Mouse (Mus musculus) forebrain, embryonic 12.5 days (tissue): ENCODE data around the gene Plxna2. TPM values are rescaled to one million over a fixed set of nuclear protein-coding genes. Genes with fewer than 3 reads are reported as not detected.
A peak's percentile ranks its signal among the peaks of the same experiment; 100 is the strongest.

Source experiments
- ATAC-seq: fragments of 200-750 bp; cut with Nextera tagmentation; 2 replicates; pipeline ENCODE4 v1.8.0; 2017; ENCODE audit warnings: moderate TSS enrichment; ENCODE audit not compliant: low FRiP score
- H3K27ac ChIP-seq: fragments of 300-500 bp; sonication (generic); 2 replicates; pipeline ENCODE4 v1.5.1; 2016; ENCODE audit warnings: mild to moderate bottlenecking
- H3K27me3 ChIP-seq: fragments of 300-500 bp; sonication (generic); 2 replicates; pipeline ENCODE4 v1.6.1; 2016; ENCODE audit warnings: mild to moderate bottlenecking
- H3K36me3 ChIP-seq: fragments of 300-500 bp; sonication (generic); replicated peaks from 2 replicates; pipeline ENCODE4 v1.6.1; 2016; ENCODE audit warnings: mild to moderate bottlenecking
- H3K4me1 ChIP-seq: fragments of 300-500 bp; sonication (generic); 2 replicates; pipeline ENCODE4 v1.6.1; 2016
- H3K4me2 ChIP-seq: fragments of 300-500 bp; sonication (generic); 2 replicates; pipeline ENCODE4 v1.6.1; 2016; ENCODE audit warnings: mild to moderate bottlenecking, moderate library complexity
- H3K4me3 ChIP-seq: fragments of 300-500 bp; sonication (generic); replicated peaks from 2 replicates; pipeline ENCODE4 v1.5.1; 2016; ENCODE audit warnings: mild to moderate bottlenecking
- H3K9ac ChIP-seq: fragments of 300-500 bp; sonication (generic); 2 replicates; pipeline ENCODE4 v1.6.1; 2016; ENCODE audit warnings: mild to moderate bottlenecking
- H3K9me3 ChIP-seq: fragments of 300-500 bp; sonication (generic); 2 replicates; pipeline ENCODE4 v1.6.1; 2016
- WGBS: fragments of 180-500 bp; shearing (Covaris S2); methylation state at CpG from one replicate; pipeline ENCODE4 v1.1.7; 2016; 5-methylcytosine and 5-hydroxymethylcytosine counted together
- polyA plus RNA-seq: library from polyadenylated mRNA; unstranded; fragments of >200 nt; fragmentation: Nextera tagmentation; extraction: Ambion mirVana; gene quantifications from 2 replicates; pipeline ENCODE4 v1.2.1, GENCODE M21; 2016

Plxna2 gene
- polyA plus RNA-seq, 1 experiment from 2014 or later: 34.0 TPM

GRCm38 (mm10) chr1:194793226-194793924, 175.4 kb downstream of the Plxna2 start:
- peak; percentile 61; the same call in 1 of the 2 replicates for ATAC-seq

GRCm38 (mm10) chr1:194795316-194795715, 177.3 kb downstream of the Plxna2 start:
- no peak overlapping the region for H3K27ac ChIP-seq
- H3K27me3 ChIP-seq: no peaks in the 10 kb centered on the region
- no peaks in the 10 kb centered on the region for H3K9me3 ChIP-seq
- 88% methylated on average over 3 of the region's 3 CpGs for WGBS
- H3K4me3 ChIP-seq: no peak overlapping the region
- ATAC-seq: no peak
- H3K4me1 ChIP-seq: peaks cover 12% of the 10 kb centered on the region; the same call in 1 of the 2 replicates
- H3K4me2 ChIP-seq: no peak overlapping the region
- H3K36me3 ChIP-seq: peaks cover 75% of the 10 kb centered on the region
- H3K9ac ChIP-seq: no peak overlapping the region

More at GRCm38 (mm10) chr1:194793226-194793924, 175.4 kb downstream of the Plxna2 start:
- Histone ChIP-seq H3K27me3 (no peaks in the 10 kb centered on the region), H3K9ac (no peak overlapping the region), H3K4me3 (no peak overlapping the region), H3K4me2 (no peak overlapping the region), H3K36me3 (peaks cover 72% of the 10 kb centered on the region), H3K27ac (no peak overlapping the region), H3K9me3 (no peaks in the 10 kb centered on the region), H3K4me1 (0 out of 2 replicates have a peak, but pooled peaks cover 9% of the 10 kb centered on the region)
- WGBS: 68% methylated on average over 8 of the region's 8 CpGs

GRCm38 (mm10) chr1:194797843-194798242, 179.8 kb downstream of the Plxna2 start:
- no peak overlapping the region for H3K4me2 ChIP-seq
- no peaks in the 10 kb centered on the region for H3K27me3 ChIP-seq
- H3K36me3 ChIP-seq: peaks cover 87% of the 10 kb centered on the region
- peaks cover 8% of the 10 kb centered on the region; the same call in 1 of the 2 replicates for H3K4me1 ChIP-seq
- H3K9ac ChIP-seq: no peak overlapping the region
- ATAC-seq: no peak
- 92% methylated on average over 1 of the region's 1 CpGs for WGBS
- no peak overlapping the region for H3K27ac ChIP-seq
- no peak overlapping the region for H3K4me3 ChIP-seq
- H3K9me3 ChIP-seq: no peaks in the 10 kb centered on the region

- Histone ChIP-seq H3K4me2 (no peak overlapping the region), H3K4me1 (peaks cover 6% of the 10 kb centered on the region; the same call in 1 of the 2 replicates), H3K9me3 (no peaks in the 10 kb centered on the region), H3K4me3 (no peak overlapping the region), H3K36me3 (peaks cover 86% of the 10 kb centered on the region), H3K9ac (no peak overlapping the region), H3K27me3 (no peaks in the 10 kb centered on the region), H3K27ac (no peak overlapping the region)
- ATAC-seq: no peak
Measured at GRCm38 (mm10) chr1:194798511-194798910, 180.5 kb downstream of the Plxna2 start.

GRCm38 (mm10) chr1:194808261-194808660, 190.2 kb downstream of the Plxna2 start:
- Histone ChIP-seq H3K4me1 (no peaks in the 10 kb centered on the region), H3K4me3 (no peak overlapping the region), H3K36me3 (peaks cover 82% of the 10 kb centered on the region), H3K27ac (no peak overlapping the region), H3K4me2 (no peak overlapping the region), H3K27me3 (no peaks in the 10 kb centered on the region), H3K9ac (no peak overlapping the region), H3K9me3 (no peaks in the 10 kb centered on the region)
- no peak for ATAC-seq

GRCm38 (mm10) chr1:194808681-194809080, 190.7 kb downstream of the Plxna2 start:
- Histone ChIP-seq H3K36me3 (peaks cover 87% of the 10 kb centered on the region), H3K27me3 (no peaks in the 10 kb centered on the region), H3K9ac (no peak overlapping the region), H3K4me2 (no peak overlapping the region), H3K4me1 (no peaks in the 10 kb centered on the region), H3K4me3 (no peak overlapping the region), H3K9me3 (no peaks in the 10 kb centered on the region), H3K27ac (no peak overlapping the region)
- no peak for ATAC-seq

GRCm38 (mm10) chr1:194809600-194809999, 191.6 kb downstream of the Plxna2 start:
- Histone ChIP-seq H3K36me3 (peaks cover 88% of the 10 kb centered on the region), H3K9me3 (no peaks in the 10 kb centered on the region), H3K4me3 (no peak overlapping the region), H3K4me2 (no peak overlapping the region), H3K27ac (no peak overlapping the region), H3K4me1 (no peaks in the 10 kb centered on the region), H3K9ac (no peak overlapping the region), H3K27me3 (no peaks in the 10 kb centered on the region)
- no peak for ATAC-seq

- H3K9me3 ChIP-seq: no peaks in the 10 kb centered on the region
- no peak overlapping the region for H3K27ac ChIP-seq
- no peak for ATAC-seq
- 87% methylated on average over 5 of the region's 5 CpGs for WGBS
- no peaks in the 10 kb centered on the region for H3K4me1 ChIP-seq
- H3K4me2 ChIP-seq: no peak overlapping the region
- H3K4me3 ChIP-seq: no peak overlapping the region
- no peaks in the 10 kb centered on the region for H3K27me3 ChIP-seq
- H3K9ac ChIP-seq: no peak overlapping the region
- peaks cover 48% of the 10 kb centered on the region for H3K36me3 ChIP-seq
Measured at GRCm38 (mm10) chr1:194814187-194814586, 196.2 kb downstream of the Plxna2 start.

GRCm38 (mm10) chr1:194815547-194815946, 197.5 kb downstream of the Plxna2 start:
- Histone ChIP-seq H3K27me3 (no peaks in the 10 kb centered on the region), H3K36me3 (peaks cover 36% of the 10 kb centered on the region), H3K9ac (no peak overlapping the region), H3K4me3 (no peak overlapping the region), H3K27ac (no peak overlapping the region), H3K4me2 (no peak overlapping the region), H3K9me3 (no peaks in the 10 kb centered on the region), H3K4me1 (no peaks in the 10 kb centered on the region)
- WGBS: 63% methylated on average over 1 of the region's 1 CpGs
- ATAC-seq: no peak

GRCm38 (mm10) chr1:194816913-194817312, 198.9 kb downstream of the Plxna2 start:
- no peak overlapping the region for H3K27ac ChIP-seq
- WGBS: 32% methylated on average over 2 of the region's 2 CpGs

GRCm38 (mm10) chr1:194820953-194821352, 202.9 kb downstream of the Plxna2 start:
- Histone ChIP-seq H3K9ac (no peak overlapping the region), H3K4me2 (no peak overlapping the region), H3K4me3 (no peak overlapping the region), H3K4me1 (no peaks in the 10 kb centered on the region), H3K27me3 (no peaks in the 10 kb centered on the region), H3K36me3 (no peaks in the 10 kb centered on the region), H3K9me3 (no peaks in the 10 kb centered on the region), H3K27ac (no peak overlapping the region)
- WGBS: 92% methylated on average over 4 of the region's 4 CpGs
- ATAC-seq: no peak

More at GRCm38 (mm10) chr1:194816913-194817312, 198.9 kb downstream of the Plxna2 start:
- Histone ChIP-seq H3K9me3 (no peaks in the 10 kb centered on the region), H3K4me1 (no peaks in the 10 kb centered on the region), H3K27me3 (no peaks in the 10 kb centered on the region), H3K4me2 (no peak overlapping the region), H3K4me3 (no peak overlapping the region), H3K36me3 (peaks cover 23% of the 10 kb centered on the region), H3K9ac (no peak overlapping the region)
- ATAC-seq: peak; percentile 89

- H3K27ac ChIP-seq: no peak overlapping the region
- no peaks in the 10 kb centered on the region for H3K4me1 ChIP-seq
- no peak overlapping the region for H3K4me3 ChIP-seq
- no peak overlapping the region for H3K4me2 ChIP-seq
- H3K9ac ChIP-seq: no peak overlapping the region
- ATAC-seq: no peak
- H3K27me3 ChIP-seq: no peaks in the 10 kb centered on the region
- 66% methylated on average over 1 of the region's 1 CpGs for WGBS
- H3K36me3 ChIP-seq: no peaks in the 10 kb centered on the region
- H3K9me3 ChIP-seq: no peaks in the 10 kb centered on the region
Measured at GRCm38 (mm10) chr1:194821721-194822120, 203.7 kb downstream of the Plxna2 start.

GRCm38 (mm10) chr1:194828316-194828715, 210.3 kb downstream of the Plxna2 start:
- no peak overlapping the region for H3K9ac ChIP-seq
- H3K36me3 ChIP-seq: no peaks in the 10 kb centered on the region
- H3K27me3 ChIP-seq: no peaks in the 10 kb centered on the region
- no peak overlapping the region for H3K27ac ChIP-seq
- no peak overlapping the region for H3K4me3 ChIP-seq
- ATAC-seq: no peak
- H3K4me2 ChIP-seq: no peak overlapping the region
- H3K9me3 ChIP-seq: no peaks in the 10 kb centered on the region
- H3K4me1 ChIP-seq: no peaks in the 10 kb centered on the region
